Mouse (Mus musculus) ES-E14 (cell line): ENCODE results near the gene Lrrc3c.

ENCODE experiments used
- CHD2 ChIP-seq: IDR thresholded peaks from 2 replicates; pipeline ENCODE4 v1.6.1; 2014; ENCODE audit warnings: mild to moderate bottlenecking, low read depth, low read length, inconsistent platforms
- HCFC1 ChIP-seq: IDR thresholded peaks from 2 replicates; pipeline ENCODE4 v1.6.1; 2012; ENCODE audit warnings: low read length, inconsistent platforms, borderline replicate concordance; ENCODE audit not compliant: insufficient read depth
- ZC3H11A ChIP-seq: IDR thresholded peaks from 2 replicates; pipeline ENCODE4 v1.6.1; 2012; ENCODE audit warnings: low read depth, mild to moderate bottlenecking, inconsistent platforms, low read length, borderline replicate concordance
- ZNF384 ChIP-seq: IDR thresholded peaks from 2 replicates; pipeline ENCODE4 v1.6.1; 2012; ENCODE audit warnings: low read depth, low read length, inconsistent platforms

DNA sequence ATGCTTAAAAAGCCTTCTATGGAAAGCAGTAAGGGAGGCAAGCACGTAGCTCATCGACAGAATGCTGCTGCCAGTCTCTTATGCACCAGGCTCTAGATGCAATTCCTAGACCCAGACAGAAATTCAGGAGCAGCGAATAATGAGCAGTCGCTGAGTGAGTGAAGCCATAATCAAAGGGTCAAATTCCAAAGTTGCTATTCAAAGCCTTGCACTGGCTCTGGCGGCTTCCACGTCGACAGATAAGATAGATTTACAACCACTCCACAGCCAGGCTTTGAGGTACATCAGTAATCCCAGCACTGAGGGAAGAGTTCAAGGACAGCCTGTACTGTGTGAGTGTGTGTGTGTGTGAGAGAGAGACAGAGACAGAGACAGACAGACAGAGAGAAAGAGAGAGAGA lies 37.1 kb upstream of the Lrrc3c start:
- TF ChIP-seq ZNF384 (no peak), ZC3H11A (no peak), CHD2 (no peak), HCFC1 (no peak)
